Mouse (Mus musculus) spleen, embryonic (tissue): ENCODE results near the gene Mknk1.

ENCODE experiments used
- CTCF ChIA-PET: fragments of 350-600 bp; sonication (Branson Sonifier 250); formaldehyde crosslinking; loops from one replicate; lab custom pipeline; 2022; lab: Charles Lee

The Mknk1 gene

GRCm38 (mm10) chr4:115890553-115890952 is 51.6 kb downstream of the Mknk1 start, which contains the start of gene 6430628N08Rik:
Gene 6430628N08Rik (plus strand): TSS chr4:115890665.
- CTCF ChIA-PET: no interaction called here

GRCm38 (mm10) chr4:115894281-115894680 is 55.3 kb downstream of the Mknk1 start:
- CTCF ChIA-PET: no interaction called here

- CTCF ChIA-PET: no interaction called here
Measured at GRCm38 (mm10) chr4:115897901-115898631, 59.1 kb downstream of the Mknk1 start.

GRCm38 (mm10) chr4:115902816-115903215 is 63.8 kb downstream of the Mknk1 start:
- CTCF ChIA-PET: interaction anchor here (1.0 kb wide), 1 partner anchor 11 kb away, joined by 3 read pairs; no protein-coding TSS in a partner anchor

GRCm38 (mm10) chr4:115904375-115904774 is 65.4 kb downstream of the Mknk1 start:
- CTCF ChIA-PET: no interaction called here

- CTCF ChIA-PET: no interaction called here
Measured at GRCm38 (mm10) chr4:115905701-115906100, 66.7 kb downstream of the Mknk1 start.

GRCm38 (mm10) chr4:115906791-115907190 is 67.8 kb downstream of the Mknk1 start:
- CTCF ChIA-PET: no interaction called here

- CTCF ChIA-PET: no interaction called here
Measured at GRCm38 (mm10) chr4:115907994-115908393, 69.0 kb downstream of the Mknk1 start.

GRCm38 (mm10) chr4:115908641-115909040 is 69.6 kb downstream of the Mknk1 start:
- CTCF ChIA-PET: no interaction called here

GRCm38 (mm10) chr4:115911586-115911985 is 72.6 kb downstream of the Mknk1 start:
- CTCF ChIA-PET: no interaction called here

GRCm38 (mm10) chr4:115919911-115920310 is 80.9 kb downstream of the Mknk1 start:
- CTCF ChIA-PET: no interaction called here

GRCm38 (mm10) chr4:115922688-115923087 is 83.7 kb downstream of the Mknk1 start:
- CTCF ChIA-PET: no interaction called here

GRCm38 (mm10) chr4:115923262-115923880 is 84.4 kb downstream of the Mknk1 start:
- CTCF ChIA-PET: no interaction called here

- CTCF ChIA-PET: no interaction called here
Measured at GRCm38 (mm10) chr4:115927637-115928036, 88.6 kb downstream of the Mknk1 start.
